Mouse (Mus musculus): Measurements from ENCODE around the gene Cap2.

Cap2 gene

DNA sequence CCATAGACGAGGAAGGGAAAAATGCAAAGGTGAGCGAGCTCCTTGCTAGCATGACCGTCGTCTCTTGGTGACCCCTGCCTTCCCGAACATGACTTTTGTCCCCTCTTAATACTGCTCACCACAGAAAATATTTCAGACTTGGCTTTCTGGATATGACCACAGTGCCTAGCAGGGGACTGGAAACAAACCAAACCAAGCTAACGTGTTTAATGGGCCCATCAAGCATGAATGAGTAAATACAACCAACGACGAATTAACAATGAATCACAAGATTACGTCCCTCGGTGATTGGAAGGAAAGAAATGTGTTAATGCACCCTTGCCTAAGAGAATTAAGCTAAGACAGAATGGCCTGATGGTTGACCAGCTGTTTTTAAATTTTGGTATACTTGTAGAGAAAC is 13.9 kb downstream of the Cap2 start:
- DNase-seq (ENCODE audit: low read depth, low spot score): no peak
- Histone ChIP-seq H3K27me3 (ENCODE audit: control insufficient read depth, insufficient read depth, low read length, poor library complexity, severe bottlenecking) (no peaks in the 10 kb centered on the region), H3K36me3 (ENCODE audit: control insufficient read depth, insufficient read depth, low read length, poor library complexity, severe bottlenecking) (no peaks in the 10 kb centered on the region)

DNA sequence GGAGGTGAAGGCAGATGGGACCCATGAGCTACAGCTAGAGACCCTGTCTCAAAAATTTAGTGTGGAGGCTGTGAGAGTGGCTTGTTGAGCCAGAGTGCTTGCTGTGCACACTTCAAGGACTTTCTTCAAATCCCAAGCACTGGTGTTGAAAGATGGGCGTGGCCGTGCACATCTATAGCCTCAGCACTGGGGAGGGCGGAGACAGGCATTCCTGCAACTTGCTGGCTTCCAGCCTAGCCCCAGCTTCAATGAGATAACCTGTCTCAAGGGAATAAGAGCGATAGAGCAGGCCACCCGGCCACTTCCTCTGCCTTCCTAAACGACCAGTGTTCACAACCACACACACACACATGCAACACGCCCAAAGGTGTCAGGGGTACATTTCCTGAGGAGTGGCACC is 14.5 kb downstream of the Cap2 start:
- no peak for DNase-seq (ENCODE audit: low read depth, low spot score)

DNA sequence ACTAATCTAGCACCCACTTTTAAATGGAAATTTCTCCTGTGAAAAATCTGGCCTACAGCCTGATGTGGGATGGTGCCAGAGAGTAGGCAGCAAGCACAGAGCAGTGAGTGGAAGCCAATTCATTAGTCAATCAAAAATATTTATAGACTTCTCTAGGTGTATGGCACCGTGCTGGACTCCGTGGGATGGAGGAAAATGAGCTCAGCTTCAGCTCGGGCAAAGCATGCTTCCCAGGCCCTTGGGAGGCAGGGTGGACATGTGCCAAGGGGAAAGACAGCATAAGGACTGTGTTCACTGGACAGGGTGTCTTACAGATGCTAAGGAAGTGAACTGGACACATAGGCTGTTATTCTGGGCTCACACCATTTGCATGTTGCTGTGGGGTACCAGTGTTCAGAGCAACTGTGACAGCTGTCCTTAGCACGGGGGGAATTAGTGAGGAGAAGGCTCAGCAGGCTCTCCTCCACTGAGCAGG is 15.6 kb downstream of the Cap2 start:
- no peak for DNase-seq (ENCODE audit: low read depth, low spot score)
- H3K36me3 ChIP-seq (ENCODE audit: control insufficient read depth, insufficient read depth, low read length, poor library complexity, severe bottlenecking): no peaks in the 10 kb centered on the region

More for the DNA sequence above, 14.5 kb downstream of the Cap2 start:
- H3K36me3 ChIP-seq (ENCODE audit: control insufficient read depth, insufficient read depth, low read length, poor library complexity, severe bottlenecking): no peaks in the 10 kb centered on the region
- H3K27me3 ChIP-seq (ENCODE audit: control insufficient read depth, insufficient read depth, low read length, poor library complexity, severe bottlenecking): no peaks in the 10 kb centered on the region

DNA sequence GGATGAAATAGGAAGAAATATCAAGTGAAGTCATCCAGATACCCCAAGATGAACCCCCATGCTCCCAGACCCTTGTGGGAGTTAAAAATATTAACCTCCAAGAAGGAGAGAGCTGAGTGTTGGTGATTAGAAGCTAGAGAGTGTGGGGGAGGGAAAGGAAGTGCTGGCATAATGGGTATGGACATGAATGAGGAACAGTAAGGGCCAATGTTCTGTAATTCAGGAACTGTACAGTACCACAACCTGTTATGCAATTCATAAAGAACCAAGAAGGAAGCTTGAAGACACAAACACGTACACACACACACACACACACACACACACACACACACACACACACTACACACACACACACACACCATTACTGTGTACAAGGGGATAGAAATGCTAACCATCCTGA is 19.8 kb downstream of the Cap2 start:
- no peaks in the 10 kb centered on the region for H3K36me3 ChIP-seq (ENCODE audit: control insufficient read depth, insufficient read depth, low read length, poor library complexity, severe bottlenecking)
- no peak for DNase-seq (ENCODE audit: low read depth, low spot score)
- H3K27me3 ChIP-seq (ENCODE audit: control insufficient read depth, insufficient read depth, low read length, poor library complexity, severe bottlenecking): no peaks in the 10 kb centered on the region

More for the DNA sequence above, 15.6 kb downstream of the Cap2 start:
- H3K27me3 ChIP-seq (ENCODE audit: control insufficient read depth, insufficient read depth, low read length, poor library complexity, severe bottlenecking): no peaks in the 10 kb centered on the region

DNA sequence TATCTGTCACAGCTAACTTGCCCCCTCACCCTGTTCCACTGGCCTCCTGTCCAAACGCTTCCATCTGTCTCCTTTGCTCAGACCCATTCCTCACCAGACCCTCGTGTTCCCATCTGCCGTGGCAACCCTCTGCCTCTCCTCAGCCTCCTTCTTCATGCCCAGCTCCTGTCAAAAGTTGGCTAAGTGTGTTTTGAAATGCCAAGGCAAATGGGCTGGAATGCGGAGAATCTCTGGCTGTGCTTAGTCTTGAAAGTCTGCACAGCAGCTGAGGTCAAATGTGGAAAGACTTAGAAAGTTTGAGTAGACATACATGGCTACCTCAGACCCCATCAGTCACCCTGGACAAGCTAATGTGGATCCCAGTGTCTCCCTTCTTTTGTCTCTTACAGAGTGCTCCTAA is 21.1 kb downstream of the Cap2 start:
- H3K36me3 ChIP-seq (ENCODE audit: control insufficient read depth, insufficient read depth, low read length, poor library complexity, severe bottlenecking): no peaks in the 10 kb centered on the region
- DNase-seq (ENCODE audit: low read depth, low spot score): no peak
- H3K27me3 ChIP-seq (ENCODE audit: control insufficient read depth, insufficient read depth, low read length, poor library complexity, severe bottlenecking): no peaks in the 10 kb centered on the region

DNA sequence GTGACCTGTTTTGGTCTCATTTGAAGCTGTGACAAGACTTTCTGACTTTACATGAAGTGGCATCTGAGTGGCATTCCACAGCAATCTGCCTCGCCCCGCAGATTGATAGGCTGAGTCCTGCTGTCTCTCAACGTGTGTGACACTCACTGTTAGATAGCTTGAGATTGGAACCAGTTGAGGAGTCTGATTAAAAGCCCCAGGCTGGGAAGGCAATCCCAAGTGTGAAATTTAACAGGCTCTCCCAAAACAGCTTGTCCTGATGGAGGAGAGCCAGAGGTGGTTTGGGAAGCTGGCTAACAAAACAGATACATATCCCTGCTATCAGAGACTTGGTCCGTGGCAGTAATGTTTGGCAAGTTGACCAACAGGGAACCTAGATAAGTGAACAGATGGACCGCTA is 21.6 kb downstream of the Cap2 start:
- Histone ChIP-seq H3K27me3 (ENCODE audit: control insufficient read depth, insufficient read depth, low read length, poor library complexity, severe bottlenecking) (no peaks in the 10 kb centered on the region), H3K36me3 (ENCODE audit: control insufficient read depth, insufficient read depth, low read length, poor library complexity, severe bottlenecking) (no peaks in the 10 kb centered on the region)
- DNase-seq (ENCODE audit: low read depth, low spot score): no peak

DNA sequence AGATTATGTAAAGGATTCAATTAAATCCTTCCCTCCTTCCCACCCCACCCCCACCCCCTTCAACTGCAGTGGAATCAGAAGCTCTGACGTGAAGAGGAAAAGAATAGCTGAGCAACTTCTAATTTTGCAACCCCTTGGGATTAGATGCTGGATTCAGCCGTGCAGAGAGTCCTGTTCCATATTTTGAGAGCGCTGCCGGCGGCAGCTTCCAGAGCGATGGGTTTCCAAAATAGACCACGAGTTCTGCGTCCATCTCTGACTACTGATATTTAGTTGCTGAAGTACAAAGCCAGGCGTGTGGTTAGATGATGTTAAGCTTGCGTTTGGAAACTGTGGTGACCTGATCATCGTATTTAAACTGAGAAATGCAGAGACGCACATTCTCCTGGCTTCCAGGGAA is 22.1 kb downstream of the Cap2 start:
- Histone ChIP-seq H3K27me3 (ENCODE audit: control insufficient read depth, insufficient read depth, low read length, poor library complexity, severe bottlenecking) (no peaks in the 10 kb centered on the region), H3K36me3 (ENCODE audit: control insufficient read depth, insufficient read depth, low read length, poor library complexity, severe bottlenecking) (no peaks in the 10 kb centered on the region)
- DNase-seq (ENCODE audit: low read depth, low spot score): no peak

DNA sequence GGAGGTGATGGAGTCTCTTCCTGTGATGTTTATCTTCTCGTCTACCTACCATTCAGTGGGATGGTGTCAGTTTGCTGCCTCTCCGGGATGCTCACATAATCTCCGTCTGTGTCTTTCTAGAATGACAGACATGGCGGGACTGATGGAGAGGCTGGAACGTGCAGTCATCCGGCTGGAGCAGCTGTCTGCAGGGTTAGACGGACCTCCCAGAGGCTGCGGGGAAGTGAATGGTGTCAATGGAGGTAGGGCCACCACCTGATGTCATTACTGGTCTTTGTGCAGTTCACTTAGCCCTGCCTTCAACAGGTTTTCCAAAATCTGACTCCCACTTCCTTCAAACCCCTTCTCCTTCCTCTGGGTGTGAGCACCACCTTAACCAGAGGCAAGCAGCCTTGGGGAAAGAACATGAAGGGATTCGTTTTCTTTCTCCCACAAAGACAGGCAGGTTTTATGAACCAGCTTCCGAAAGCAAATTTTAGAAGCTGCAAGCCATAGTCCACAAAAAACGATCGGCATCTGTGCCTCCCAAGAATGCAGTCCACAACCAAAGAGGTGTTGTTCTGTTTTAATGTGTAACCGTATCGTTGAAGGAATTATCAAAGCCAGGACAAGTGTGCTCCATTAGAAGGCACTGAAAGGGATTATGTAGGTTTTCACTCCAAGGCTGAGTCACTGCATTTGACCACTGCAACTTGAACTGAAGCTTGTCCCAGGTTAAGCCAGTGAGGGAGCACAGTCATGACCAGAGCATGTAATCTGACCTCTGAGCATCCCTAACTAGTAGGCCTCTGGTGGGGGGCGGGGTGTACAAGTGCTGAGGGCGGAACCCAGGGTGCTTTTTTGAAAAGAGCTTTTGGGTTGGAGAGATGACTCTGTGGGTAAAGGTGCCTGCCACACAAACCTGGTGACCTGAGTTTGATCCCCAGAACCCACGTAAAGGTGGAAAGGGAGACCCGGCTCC is 23.9 kb downstream of the Cap2 start:
- H3K27me3 ChIP-seq (ENCODE audit: control insufficient read depth, insufficient read depth, low read length, poor library complexity, severe bottlenecking): no peaks in the 10 kb centered on the region
- DNase-seq (ENCODE audit: low read depth, low spot score): no peak
- H3K36me3 ChIP-seq (ENCODE audit: control insufficient read depth, insufficient read depth, low read length, poor library complexity, severe bottlenecking): no peaks in the 10 kb centered on the region

DNA sequence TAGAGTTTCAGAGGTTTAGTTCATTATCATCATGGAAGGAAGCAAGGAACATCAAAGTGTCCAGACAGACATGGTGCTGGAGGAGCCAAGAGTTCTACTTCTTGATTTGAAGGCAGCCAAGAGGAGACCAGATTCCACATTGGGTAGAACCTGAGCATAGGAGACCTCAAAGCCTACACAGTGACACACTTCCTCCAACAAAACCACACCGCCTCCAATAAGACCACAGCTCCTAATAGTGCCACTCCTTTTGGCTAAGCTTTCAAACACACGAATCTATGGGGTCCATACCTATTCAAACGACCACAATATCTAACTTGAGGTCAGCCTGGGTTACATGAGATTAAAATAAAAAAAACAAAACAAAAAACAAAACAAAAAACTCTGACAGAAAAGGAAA is 25.0 kb downstream of the Cap2 start:
- Histone ChIP-seq H3K36me3 (ENCODE audit: control insufficient read depth, insufficient read depth, low read length, poor library complexity, severe bottlenecking) (no peaks in the 10 kb centered on the region), H3K27me3 (ENCODE audit: control insufficient read depth, insufficient read depth, low read length, poor library complexity, severe bottlenecking) (no peaks in the 10 kb centered on the region)
- DNase-seq (ENCODE audit: low read depth, low spot score): no peak

DNA sequence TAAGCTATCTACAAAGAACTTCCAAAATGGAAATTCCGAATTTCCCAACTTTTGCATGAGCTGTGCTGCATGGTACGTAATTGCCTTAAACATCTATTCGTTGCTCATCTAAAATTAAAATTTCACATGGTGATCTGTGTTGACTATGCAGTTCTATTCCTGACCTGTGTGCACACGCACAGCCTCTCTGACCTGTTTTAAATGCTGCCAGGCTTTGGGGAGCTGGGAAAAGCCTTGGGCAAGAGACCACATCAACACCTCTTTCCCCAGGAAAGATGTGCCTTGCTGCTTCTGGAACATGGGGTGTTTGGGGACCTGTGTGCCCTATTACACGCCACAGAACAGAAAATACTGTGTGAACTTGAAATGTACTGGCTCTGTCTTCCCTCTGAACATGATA is 25.7 kb downstream of the Cap2 start:
- Histone ChIP-seq H3K36me3 (ENCODE audit: control insufficient read depth, insufficient read depth, low read length, poor library complexity, severe bottlenecking) (no peaks in the 10 kb centered on the region), H3K27me3 (ENCODE audit: control insufficient read depth, insufficient read depth, low read length, poor library complexity, severe bottlenecking) (no peaks in the 10 kb centered on the region)
- DNase-seq (ENCODE audit: low read depth, low spot score): no peak

DNA sequence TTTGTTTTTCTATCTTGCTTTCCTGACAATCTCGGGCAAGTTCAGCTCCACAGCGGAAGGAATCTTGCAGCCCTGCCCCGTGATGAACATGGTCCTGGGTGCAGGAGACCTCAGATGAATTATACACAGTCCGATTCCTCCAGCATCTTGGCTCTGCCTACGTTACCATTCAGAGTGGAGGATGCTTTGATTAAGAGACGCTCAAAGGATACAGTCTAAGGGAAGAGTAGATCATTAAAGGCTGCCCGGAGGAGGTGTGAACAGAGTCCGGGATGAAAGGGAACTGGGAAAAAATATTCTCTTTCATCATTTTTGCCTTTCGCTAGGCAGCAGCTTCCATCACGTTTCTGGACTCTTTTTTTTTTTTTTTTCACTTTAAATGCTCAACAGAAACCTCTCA is 27.4 kb downstream of the Cap2 start:
- no peaks in the 10 kb centered on the region for H3K36me3 ChIP-seq (ENCODE audit: control insufficient read depth, insufficient read depth, low read length, poor library complexity, severe bottlenecking)
- no peaks in the 10 kb centered on the region for H3K27me3 ChIP-seq (ENCODE audit: control insufficient read depth, insufficient read depth, low read length, poor library complexity, severe bottlenecking)
- no peak for DNase-seq (ENCODE audit: low read depth, low spot score)

DNA sequence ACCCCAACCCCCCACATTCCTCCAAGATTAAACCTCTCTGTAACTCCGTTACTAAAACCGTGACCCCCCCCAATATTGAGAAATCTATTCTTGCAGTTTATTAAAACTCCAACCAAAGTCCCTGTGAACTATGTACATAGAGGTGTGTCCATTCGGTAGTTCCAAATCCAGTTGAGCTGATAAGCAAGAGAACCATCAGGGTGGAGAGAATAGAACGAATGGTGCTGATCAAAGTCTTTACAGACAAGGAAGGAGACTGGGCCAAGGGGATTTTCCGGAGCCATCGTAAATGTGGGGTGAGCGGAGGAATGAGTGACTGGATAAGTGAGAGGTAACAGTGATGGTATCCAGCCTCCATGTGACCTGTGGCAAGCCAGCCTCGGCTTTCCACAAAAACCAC is 28.9 kb downstream of the Cap2 start:
- Histone ChIP-seq H3K36me3 (ENCODE audit: control insufficient read depth, insufficient read depth, low read length, poor library complexity, severe bottlenecking) (no peaks in the 10 kb centered on the region), H3K27me3 (ENCODE audit: control insufficient read depth, insufficient read depth, low read length, poor library complexity, severe bottlenecking) (no peaks in the 10 kb centered on the region)
- DNase-seq (ENCODE audit: low read depth, low spot score): no peak

DNA sequence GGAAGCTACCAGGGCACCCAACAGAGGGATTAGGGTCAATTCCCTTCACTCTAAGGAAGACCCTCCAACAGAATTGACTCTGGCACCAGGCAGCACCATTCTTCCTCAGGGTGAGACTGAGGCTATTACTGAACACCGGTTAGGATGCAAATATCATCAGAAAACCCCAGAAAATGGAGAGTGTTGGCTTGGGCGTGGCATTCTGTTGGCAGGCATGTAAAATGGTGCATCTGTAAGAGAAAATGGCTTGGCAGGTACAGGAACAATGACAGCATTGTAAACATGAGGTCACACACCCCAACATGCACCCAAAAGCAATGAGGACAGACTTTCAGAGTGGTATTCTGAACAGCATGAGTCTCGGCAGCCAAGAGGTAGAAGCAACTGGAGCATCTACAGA is 30.0 kb downstream of the Cap2 start:
- H3K36me3 ChIP-seq (ENCODE audit: control insufficient read depth, insufficient read depth, low read length, poor library complexity, severe bottlenecking): no peaks in the 10 kb centered on the region
- no peak for DNase-seq (ENCODE audit: low read depth, low spot score)

DNA sequence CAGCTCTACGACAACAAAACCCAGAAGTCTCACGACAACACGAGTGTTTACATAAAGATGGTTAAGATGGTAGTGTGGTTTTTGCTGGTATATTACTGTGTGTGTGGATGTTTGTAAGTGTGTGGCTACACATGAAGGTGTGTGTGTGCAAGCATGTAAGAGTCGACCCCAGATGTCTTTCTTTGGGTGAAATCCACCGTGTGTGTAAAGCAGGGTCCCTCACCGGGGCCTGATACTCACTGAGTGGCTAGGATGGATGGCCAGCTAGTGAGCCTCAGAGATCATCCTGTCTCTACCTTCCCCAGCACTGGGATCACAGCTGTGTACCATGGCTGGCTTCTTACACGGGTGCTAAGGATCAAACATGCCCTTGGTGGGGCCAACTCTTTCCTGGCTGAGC is 30.6 kb downstream of the Cap2 start:
- no peaks in the 10 kb centered on the region for H3K27me3 ChIP-seq (ENCODE audit: control insufficient read depth, insufficient read depth, low read length, poor library complexity, severe bottlenecking)
- DNase-seq (ENCODE audit: low read depth, low spot score): no peak

More for the DNA sequence above, 30.0 kb downstream of the Cap2 start:
- H3K27me3 ChIP-seq (ENCODE audit: control insufficient read depth, insufficient read depth, low read length, poor library complexity, severe bottlenecking): no peaks in the 10 kb centered on the region

DNA sequence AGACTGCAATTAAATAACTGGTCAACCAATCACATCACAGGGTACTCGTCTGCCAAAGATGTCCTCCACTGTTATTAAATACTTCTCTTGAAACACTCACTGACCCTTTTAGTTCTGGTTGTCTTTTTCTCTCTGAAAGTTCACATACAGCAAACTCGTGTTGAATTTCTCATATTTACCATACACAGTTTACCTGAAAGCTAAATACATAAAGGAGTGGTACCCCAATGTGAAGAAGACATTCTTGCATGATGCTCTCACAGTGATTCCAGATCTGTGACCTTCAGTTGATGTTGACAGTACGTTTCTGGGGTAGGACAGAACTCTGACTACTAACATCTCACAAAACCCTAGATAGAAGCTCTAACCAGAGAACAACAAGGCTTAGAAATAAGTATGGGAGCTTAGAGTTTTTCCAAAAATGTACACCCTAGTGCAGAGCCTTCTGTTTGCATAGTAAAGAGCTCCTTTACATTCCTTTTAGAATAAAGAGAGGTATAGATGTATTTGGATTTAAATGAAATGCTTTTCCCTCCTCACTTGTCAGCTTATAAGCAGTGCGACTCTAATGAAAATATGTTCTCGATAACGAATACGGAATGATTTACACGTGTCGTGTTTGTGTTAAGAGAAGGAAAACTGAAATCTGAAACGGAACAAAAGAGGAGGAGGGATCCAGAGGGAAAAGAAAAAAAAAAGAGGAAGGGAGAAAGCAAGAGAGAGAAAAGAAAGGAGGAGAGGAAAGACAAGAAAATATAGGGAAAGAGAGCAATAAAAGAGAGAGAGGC is 31.9 kb downstream of the Cap2 start:
- no peak for DNase-seq (ENCODE audit: low read depth, low spot score)
- H3K36me3 ChIP-seq (ENCODE audit: control insufficient read depth, insufficient read depth, low read length, poor library complexity, severe bottlenecking): no peaks in the 10 kb centered on the region
- H3K27me3 ChIP-seq (ENCODE audit: control insufficient read depth, insufficient read depth, low read length, poor library complexity, severe bottlenecking): no peaks in the 10 kb centered on the region

More for the DNA sequence above, 30.6 kb downstream of the Cap2 start:
- H3K36me3 ChIP-seq (ENCODE audit: control insufficient read depth, insufficient read depth, low read length, poor library complexity, severe bottlenecking): no peaks in the 10 kb centered on the region
